In genomic region chr13:32831505-32832273, GRCm38 (mm10) we compare ENCODE assay signal across 16 mouse cellular contexts. TPM values are rescaled to one million over a fixed set of nuclear protein-coding genes. Genes with fewer than 3 reads are reported as not detected.
A peak's percentile ranks its signal among the peaks of the same experiment; 100 is the strongest.
DNase-seq lines count a peak whose midpoint lies in the region; ATAC-seq lines count a peak whose summit lies in the region.
"Had no signal": no experiment of that assay in that cellular context is flagged by ENCODE, and none has a peak within 500 bp of the region (broad histone marks: within the 10 kb centered on the region; RNA-seq: fewer than 3 reads in every experiment).

No protein-coding gene starts in this region.

- H3K4me3 ChIP-seq in embryonic facial prominence, embryonic 14.5 days (ENCODE audit: low read depth, low read length): no peak overlapping the region
- no peak overlapping the region for H3K4me3 ChIP-seq in embryonic facial prominence, embryonic 10.5 days
- H3K4me3 ChIP-seq in midbrain, embryonic 14.5 days (replicated peaks; ENCODE audit: low read depth, low read length): no peak overlapping the region
- H3K4me3 ChIP-seq: embryonic facial prominence, embryonic 12.5 days; forebrain, embryonic 10.5 days; liver, embryonic 13.5 days had no signal

- DNase-seq in embryonic facial prominence, embryonic 14.5 days (ENCODE audit: low spot score): no peak
- no peak for DNase-seq in embryonic facial prominence, embryonic 10.5 days (ENCODE audit: low spot score)
- DNase-seq in thymus, postnatal 14 days: peak; percentile 12
- DNase-seq in thymus, postnatal 4 days: no peak
- DNase-seq in midbrain, embryonic 14.5 days: no peak
- no peak for DNase-seq in cerebellum, postnatal 36 days
- DNase-seq: kidney, adult 2 months; liver, embryonic 13.5 days had no signal

- no peaks in the 10 kb centered on the region for H3K27me3 ChIP-seq in embryonic facial prominence, embryonic 14.5 days (replicated peaks; ENCODE audit: control insufficient read depth, insufficient read depth, low read length)
- no peaks in the 10 kb centered on the region for H3K27me3 ChIP-seq in embryonic facial prominence, embryonic 10.5 days (replicated peaks; ENCODE audit: low read depth, poor library complexity, severe bottlenecking)
- no peaks in the 10 kb centered on the region for H3K27me3 ChIP-seq in midbrain, embryonic 14.5 days (ENCODE audit: control insufficient read depth, insufficient read depth, low read length)
- H3K27me3 ChIP-seq: embryonic facial prominence, embryonic 12.5 days; liver, embryonic 13.5 days had no signal

- H3K9ac ChIP-seq in embryonic facial prominence, embryonic 14.5 days (ENCODE audit: low read depth, low read length): no peak overlapping the region
- no peak overlapping the region for H3K9ac ChIP-seq in midbrain, embryonic 14.5 days (replicated peaks; ENCODE audit: low read length)
- H3K9ac ChIP-seq: embryonic facial prominence, embryonic 12.5 days; liver, embryonic 13.5 days had no signal

- ATAC-seq in embryonic facial prominence, embryonic 14.5 days (ENCODE audit: low read depth): peak; percentile 37; the same call in 1 of the 2 replicates
- ATAC-seq in monocyte, adult 5-6 weeks (replicated peaks; ENCODE audit: insufficient number of reproducible peaks, low FRiP score, low TSS enrichment, poor library complexity, severe bottlenecking): peak; percentile 49; the same call in 1 of the 2 replicates
- ATAC-seq in midbrain, embryonic 14.5 days (ENCODE audit: low FRiP score, low TSS enrichment): no peak
- ATAC-seq in CD4-positive, CD25-positive, alpha-beta regulatory T cell, adult 4 months: no peak

- 72% methylated on average over 3 of the region's 3 CpGs for WGBS in embryonic facial prominence, embryonic 14.5 days
- WGBS in embryonic facial prominence, embryonic 10.5 days: 89% methylated on average over 3 of the region's 3 CpGs
- WGBS in midbrain, embryonic 14.5 days: 83% methylated on average over 3 of the region's 3 CpGs

- H3K9me3 ChIP-seq in embryonic facial prominence, embryonic 14.5 days (ENCODE audit: control insufficient read depth, low read length): no peaks in the 10 kb centered on the region
- H3K9me3 ChIP-seq in embryonic facial prominence, embryonic 10.5 days: no peaks in the 10 kb centered on the region
- no peaks in the 10 kb centered on the region for H3K9me3 ChIP-seq in midbrain, embryonic 14.5 days (ENCODE audit: control insufficient read depth, low read length)
- H3K9me3 ChIP-seq: embryonic facial prominence, embryonic 12.5 days; forebrain, embryonic 10.5 days; liver, embryonic 13.5 days had no signal

- H3K27ac ChIP-seq in embryonic facial prominence, embryonic 14.5 days (replicated peaks; ENCODE audit: low read depth, low read length): no peak overlapping the region
- H3K27ac ChIP-seq in embryonic facial prominence, embryonic 10.5 days (replicated peaks): no peak overlapping the region
- H3K27ac ChIP-seq in midbrain, embryonic 14.5 days (replicated peaks; ENCODE audit: low read depth, low read length): no peak overlapping the region
- H3K27ac ChIP-seq: embryonic facial prominence, embryonic 12.5 days; forebrain, embryonic 10.5 days; liver, embryonic 13.5 days had no signal

- H3K4me1 ChIP-seq in embryonic facial prominence, embryonic 14.5 days (ENCODE audit: control insufficient read depth, insufficient read depth, low read length): no peaks in the 10 kb centered on the region
- H3K4me1 ChIP-seq in embryonic facial prominence, embryonic 10.5 days: no peaks in the 10 kb centered on the region
- no peaks in the 10 kb centered on the region for H3K4me1 ChIP-seq in midbrain, embryonic 14.5 days (ENCODE audit: control insufficient read depth, insufficient read depth, low read length)
- H3K4me1 ChIP-seq: embryonic facial prominence, embryonic 12.5 days; forebrain, embryonic 10.5 days had no signal

- H3K4me2 ChIP-seq in embryonic facial prominence, embryonic 14.5 days (ENCODE audit: low read depth, low read length): no peak overlapping the region
- no peak overlapping the region for H3K4me2 ChIP-seq in midbrain, embryonic 14.5 days (ENCODE audit: low read length)
- H3K4me2 ChIP-seq: embryonic facial prominence, embryonic 12.5 days; liver, embryonic 13.5 days had no signal

- H3K36me3 ChIP-seq in embryonic facial prominence, embryonic 14.5 days (ENCODE audit: control insufficient read depth, insufficient read depth, low read length): no peaks in the 10 kb centered on the region
- no peaks in the 10 kb centered on the region for H3K36me3 ChIP-seq in embryonic facial prominence, embryonic 10.5 days (replicated peaks)
- H3K36me3 ChIP-seq in midbrain, embryonic 14.5 days (ENCODE audit: control insufficient read depth, insufficient read depth, low read length): no peaks in the 10 kb centered on the region
- H3K36me3 ChIP-seq: embryonic facial prominence, embryonic 12.5 days; forebrain, embryonic 10.5 days; liver, embryonic 13.5 days had no signal

RNA-seq across cellular contexts. Expression of gene Serpinb1a, which starts 19.3 kb away (rescaled TPM):
- polyA plus RNA-seq in embryonic facial prominence, embryonic 14.5 days (2014; fragmentation: Nextera tagmentation; extraction: Ambion mirVana): 24.2 and 34.9 TPM in 2 replicates
- polyA plus RNA-seq in embryonic facial prominence, embryonic 10.5 days (2016; fragmentation: Nextera tagmentation; extraction: Ambion mirVana): 0.67 and 1.2 TPM in 2 replicates
- 17.5 to 61.2 TPM (median 52.8 TPM) in 3 replicates for total RNA-seq in monocyte, adult 5-6 weeks (2017)
- 2.2 and 2.9 TPM in 2 replicates for polyA plus RNA-seq in midbrain, embryonic 14.5 days (2014; fragmentation: Nextera tagmentation; extraction: Ambion mirVana)
- 10 to 100 TPM; 12.7 to 13.2 TPM for polyA plus RNA-seq in CD4-positive, CD25-positive, alpha-beta regulatory T cell, adult 4 months (2017; shearing (Covaris generic))
- polyA plus RNA-seq: hindbrain, embryonic 11.5 days had no signal

RNA-seq across cellular contexts. Expression of gene D930007J09Rik, which starts 29.0 kb away (rescaled TPM):
- not detected in 2 replicates for polyA plus RNA-seq in embryonic facial prominence, embryonic 14.5 days (2014; fragmentation: Nextera tagmentation; extraction: Ambion mirVana)
- polyA plus RNA-seq in embryonic facial prominence, embryonic 10.5 days (2016; fragmentation: Nextera tagmentation; extraction: Ambion mirVana): not detected in 2 replicates
- total RNA-seq in monocyte, adult 5-6 weeks (2017): not detected in 3 replicates
- not detected in 2 replicates for polyA plus RNA-seq in midbrain, embryonic 14.5 days (2014; fragmentation: Nextera tagmentation; extraction: Ambion mirVana)
- polyA plus RNA-seq in CD4-positive, CD25-positive, alpha-beta regulatory T cell, adult 4 months (2017; shearing (Covaris generic)): not detected
- polyA plus RNA-seq: C2C12; embryonic facial prominence, embryonic 12.5 days; forebrain, embryonic 10.5 days; heart, embryonic 14.5 days; hindbrain, embryonic 11.5 days; kidney, adult 2 months; liver, embryonic 13.5 days; urinary bladder, adult 2 months had no signal

RNA-seq across cellular contexts. Expression of gene Wrnip1, which starts 29.9 kb away (rescaled TPM):
- polyA plus RNA-seq in embryonic facial prominence, embryonic 14.5 days (2014; fragmentation: Nextera tagmentation; extraction: Ambion mirVana): 27.8 and 27.9 TPM in 2 replicates
- polyA plus RNA-seq in embryonic facial prominence, embryonic 10.5 days (2016; fragmentation: Nextera tagmentation; extraction: Ambion mirVana): 14.0 and 15.6 TPM in 2 replicates
- 20.6 to 46.2 TPM (median 38.9 TPM) in 3 replicates for total RNA-seq in monocyte, adult 5-6 weeks (2017)
- 26.5 and 28.0 TPM in 2 replicates for polyA plus RNA-seq in midbrain, embryonic 14.5 days (2014; fragmentation: Nextera tagmentation; extraction: Ambion mirVana)
- polyA plus RNA-seq in CD4-positive, CD25-positive, alpha-beta regulatory T cell, adult 4 months (2017; shearing (Covaris generic)): 10 to 100 TPM in 1 of 2 experiments, 1 to 10 TPM in 1; 6.7 to 12.1 TPM

RNA-seq across cellular contexts. Expression of gene Mylk4, which starts 47.9 kb away (rescaled TPM):
- 14.4 and 22.8 TPM in 2 replicates for polyA plus RNA-seq in embryonic facial prominence, embryonic 14.5 days (2014; fragmentation: Nextera tagmentation; extraction: Ambion mirVana)
- polyA plus RNA-seq in embryonic facial prominence, embryonic 10.5 days (2016; fragmentation: Nextera tagmentation; extraction: Ambion mirVana): 0.02 TPM in 1 of 2 replicates, not detected in the other
- not detected in 3 replicates for total RNA-seq in monocyte, adult 5-6 weeks (2017)
- polyA plus RNA-seq in midbrain, embryonic 14.5 days (2014; fragmentation: Nextera tagmentation; extraction: Ambion mirVana): 0.20 TPM in 1 of 2 replicates, not detected in the other
- not detected for polyA plus RNA-seq in CD4-positive, CD25-positive, alpha-beta regulatory T cell, adult 4 months (2017; shearing (Covaris generic))
- polyA plus RNA-seq: forebrain, embryonic 10.5 days had no signal

Comparison
In these comparisons a context has a peak if more than half of its experiments do, and no peak if none do; other contexts are left out.
1. ATAC-seq: peak in embryonic facial prominence, embryonic 14.5 days (single experiment) and monocyte, adult 5-6 weeks (single experiment); none in midbrain, embryonic 14.5 days (single experiment) and CD4-positive, CD25-positive, alpha-beta regulatory T cell, adult 4 months (single experiment).